In genomic region chr12:83342875-83343185, GRCm38 (mm10) we compare ENCODE assay signal across 9 mouse cellular contexts.
DNase-seq lines count a peak whose midpoint lies in the region; ATAC-seq and TF ChIP-seq lines count a peak whose summit lies in the region.
"Had no signal": no experiment of that assay in that cellular context is flagged by ENCODE, and none has a peak within 500 bp of the region (broad histone marks: within the 10 kb centered on the region; RNA-seq: fewer than 3 reads in every experiment).

No protein-coding gene starts in this region.

- no peak for ATAC-seq in hindbrain, embryonic 13.5 days (ENCODE audit: low FRiP score)
- ATAC-seq in megakaryocyte progenitor cell, adult 5-6 weeks (replicated peaks; ENCODE audit: poor library complexity) = no peak

- H3K9ac ChIP-seq in hindbrain, embryonic 13.5 days = no peak overlapping the region

- no peak overlapping the region for H3K27ac ChIP-seq in gastrocnemius, adult 2 months
- H3K27ac ChIP-seq in hindbrain, embryonic 13.5 days = peak overlapping the region; percentile 79

- H3K4me2 ChIP-seq in hindbrain, embryonic 13.5 days = no peak overlapping the region

- H3K4me3 ChIP-seq in gastrocnemius, adult 2 months = no peak overlapping the region
- H3K4me3 ChIP-seq in hindbrain, embryonic 13.5 days = no peak overlapping the region

- H3K27me3 ChIP-seq in hindbrain, embryonic 13.5 days = no peaks in the 10 kb centered on the region
- H3K27me3 ChIP-seq: CH12.LX had no signal

- no peaks in the 10 kb centered on the region for H3K9me3 ChIP-seq in hindbrain, embryonic 13.5 days

- WGBS in hindbrain, embryonic 13.5 days = 51% methylated on average over 4 of the region's 4 CpGs

- no peak for TF ChIP-seq CTCF in gastrocnemius, adult 2 months (IDR thresholded peaks at IDR 0.05)

- peaks cover 37% of the 10 kb centered on the region for H3K4me1 ChIP-seq in hindbrain, embryonic 13.5 days (replicated peaks)

- 0 out of 2 replicates have a peak, but pooled peaks cover 2% of the 10 kb centered on the region for H3K36me3 ChIP-seq in hindbrain, embryonic 13.5 days

- DNase-seq in gastrocnemius, postnatal 14 days = peak; percentile 31
- no peak for DNase-seq in gastrocnemius, adult 2 months
- peak; percentile 76 for DNase-seq in cerebellum, adult 8-10 months
- peak; percentile 62 to 68 for DNase-seq in layer of hippocampus, postnatal 14 days (ENCODE audit: low spot score in 2 of 2)
- DNase-seq in Muller cell, postnatal 12 days (ENCODE audit: inconsistent ontology term) = no peak
- DNase-seq in natural killer cell, adult 2 months (ENCODE audit: low spot score in 2 of 2) = no peak

- intact Hi-C loops in gastrocnemius, postnatal 14 days (cut with DNase I; ENCODE audit: low total_unique reads) = no loop called here
- intact Hi-C loops in gastrocnemius, adult 2 months (cut with DNase I) = no loop called here

Comparison
In these comparisons a context has a peak if more than half of its experiments do, and no peak if none do; other contexts are left out.
1. DNase-seq: peak in gastrocnemius, postnatal 14 days (single experiment), cerebellum, adult 8-10 months (single experiment) and layer of hippocampus, postnatal 14 days (2 of 2); none in gastrocnemius, adult 2 months (single experiment), Muller cell, postnatal 12 days (single experiment) and natural killer cell, adult 2 months (0 of 2).